8 mouse cellular contexts compared by ENCODE assay signal in genomic region chr5:52775237-52775636, GRCm38 (mm10). TPM values are rescaled to one million over a fixed set of nuclear protein-coding genes. Genes with fewer than 3 reads are reported as not detected.
DNase-seq lines count a peak whose midpoint lies in the region; ATAC-seq and TF ChIP-seq lines count a peak whose summit lies in the region.

Zcchc4 (plus strand) TSS chr5:52775409.

- POLR2A ChIA-PET in Patski (lab: Charles Lee): interaction anchor here (1.5 kb wide), 1 partner anchor 25 kb away, joined by 4 read pairs; no protein-coding TSS in a partner anchor

- in situ Hi-C loops in Patski (cut with MboI; ENCODE audit: low pct_unique_long_range_greater_than_20kb): no loop called here

- WGBS in kidney, embryonic 14.5 days: 76% methylated on average over 8 of the region's 8 CpGs
- 74% methylated on average over 8 of the region's 8 CpGs for WGBS in forebrain, embryonic 14.5 days

- no peak within 1 kb of the TSS for H3K9ac ChIP-seq in kidney, embryonic 14.5 days (ENCODE audit: low read depth, low read length)
- H3K9ac ChIP-seq in forebrain, embryonic 14.5 days (ENCODE audit: low read length): no peak within 1 kb of the TSS

- no peaks in the 10 kb centered on the region for H3K9me3 ChIP-seq in kidney, embryonic 14.5 days (ENCODE audit: control insufficient read depth, low read length)
- H3K9me3 ChIP-seq in forebrain, embryonic 14.5 days (replicated peaks; ENCODE audit: control insufficient read depth, low read length): no peaks in the 10 kb centered on the region

- no peaks in the 10 kb centered on the region for H3K4me1 ChIP-seq in kidney, embryonic 14.5 days (ENCODE audit: control insufficient read depth, insufficient read depth, low read length)
- H3K4me1 ChIP-seq in forebrain, embryonic 14.5 days (ENCODE audit: control insufficient read depth, insufficient read depth, low read length): no peaks in the 10 kb centered on the region

- no peak for ATAC-seq in kidney, embryonic 14.5 days (ENCODE audit: low FRiP score, low TSS enrichment)
- no peak for ATAC-seq in Patski
- no peak for ATAC-seq in forebrain, embryonic 14.5 days
- ATAC-seq in megakaryocyte progenitor cell, adult 5-6 weeks (replicated peaks; ENCODE audit: poor library complexity): no peak

- intact Hi-C loops in left cerebral cortex, adult 2 months (cut with DNase I): no loop called here

- no peak within 1 kb of the TSS for H3K4me2 ChIP-seq in kidney, embryonic 14.5 days (replicated peaks; ENCODE audit: low read depth, low read length)
- H3K4me2 ChIP-seq in forebrain, embryonic 14.5 days (ENCODE audit: low read length): no peak within 1 kb of the TSS

- H3K27me3 ChIP-seq in kidney, embryonic 14.5 days (ENCODE audit: control insufficient read depth, insufficient read depth, low read length): no peaks in the 10 kb centered on the region
- H3K27me3 ChIP-seq in Patski: no peaks in the 10 kb centered on the region
- no peaks in the 10 kb centered on the region for H3K27me3 ChIP-seq in forebrain, embryonic 14.5 days (replicated peaks; ENCODE audit: control insufficient read depth, insufficient read depth, low read length)

- no peak for TF ChIP-seq CTCF in Patski (IDR thresholded peaks at IDR 0.05)
- TF ChIP-seq CTCF in left cerebral cortex, adult 2 months (IDR thresholded peaks at IDR 0.05): no peak

- CTCF ChIA-PET in Patski (lab: Charles Lee): interaction anchor here (0.9 to 1.2 kb wide), 4 partner anchors 11 to 21 kb away, joined by 3 to 4 read pairs (median 4); no protein-coding TSS in a partner anchor

- H3K27ac ChIP-seq in kidney, embryonic 14.5 days (ENCODE audit: low read depth, low read length): no peak within 1 kb of the TSS
- H3K27ac ChIP-seq in forebrain, embryonic 14.5 days (ENCODE audit: low read depth, low read length): no peak within 1 kb of the TSS
- H3K27ac ChIP-seq in left cerebral cortex, adult 2 months: no peak within 1 kb of the TSS

- no peak for DNase-seq in kidney, postnatal 14 days
- DNase-seq in Patski (ENCODE audit: low read depth, low spot score): peak; percentile 34
- DNase-seq in forebrain, embryonic 14.5 days (ENCODE audit: low spot score): peak; percentile 8
- DNase-seq in right cerebral cortex, postnatal 10 days (ENCODE audit: low spot score in 2 of 2): no peak
- DNase-seq in frontal cortex, postnatal 14 days (ENCODE audit: low spot score in 2 of 2): no peak
- no peak for DNase-seq in left cerebral cortex, adult 2 months (ENCODE audit: extremely low spot score in 1 of 2, low spot score in 2 of 2)

- no peaks in the 10 kb centered on the region for H3K36me3 ChIP-seq in kidney, embryonic 14.5 days (ENCODE audit: control insufficient read depth, insufficient read depth, low read length)
- H3K36me3 ChIP-seq in forebrain, embryonic 14.5 days (ENCODE audit: control insufficient read depth, insufficient read depth, low read length): no peaks in the 10 kb centered on the region

- no peak within 1 kb of the TSS for H3K4me3 ChIP-seq in kidney, embryonic 14.5 days (ENCODE audit: low read length)
- no peak within 1 kb of the TSS for H3K4me3 ChIP-seq in forebrain, embryonic 14.5 days (ENCODE audit: low read depth, low read length)
- H3K4me3 ChIP-seq in left cerebral cortex, adult 2 months: no peak within 1 kb of the TSS

RNA-seq across cellular contexts. Expression of gene Zcchc4, which starts in this region (rescaled TPM):
- 13.5 and 18.5 TPM in 2 replicates for polyA plus RNA-seq in kidney, embryonic 14.5 days (2014; fragmentation: Nextera tagmentation; extraction: Ambion mirVana)
- 19.6 TPM for polyA plus RNA-seq in Patski (2021)
- polyA plus RNA-seq in forebrain, embryonic 14.5 days (2014; fragmentation: Nextera tagmentation; extraction: Ambion mirVana): 9.8 and 11.9 TPM in 2 replicates
- total RNA-seq in megakaryocyte progenitor cell, adult 5-6 weeks (2015): 28.1 and 30.2 TPM in 2 replicates
- 23.8 and 27.2 TPM in 2 replicates for total RNA-seq in megakaryocyte progenitor cell, adult 5-6 weeks (2017)
- total RNA-seq in left cerebral cortex, adult 2 months (2021): 10 to 100 TPM in 1 of 2 experiments, 1 to 10 TPM in 1; 9.0 to 10.4 TPM

Comparison
In these comparisons a context has a peak if more than half of its experiments do, and no peak if none do; other contexts are left out.
1. DNase-seq: peak in Patski (single experiment) and forebrain, embryonic 14.5 days (single experiment); none in kidney, postnatal 14 days (single experiment), right cerebral cortex, postnatal 10 days (0 of 2), frontal cortex, postnatal 14 days (0 of 2) and left cerebral cortex, adult 2 months (0 of 2).